Mouse (Mus musculus) splenic B cell, adult 2 months (primary cell): ENCODE results near the gene Podn.

Source experiments
- DNase-seq: peaks from one replicate; pipeline ENCODE4 v3.0.0-alpha.2; 2011; ENCODE audit warnings: low read depth, low spot score
- H3K27me3 ChIP-seq: 2 replicates; pipeline ENCODE4 v1.6.1; 2012; ENCODE audit warnings: mild to moderate bottlenecking, low read length, moderate library complexity, mixed read lengths; ENCODE audit not compliant: control insufficient read depth, poor library complexity, insufficient read depth, severe bottlenecking
- H3K36me3 ChIP-seq: 2 replicates; pipeline ENCODE4 v1.6.1; 2012; ENCODE audit warnings: mild to moderate bottlenecking, low read length, moderate library complexity, mixed read lengths; ENCODE audit not compliant: control insufficient read depth, poor library complexity, insufficient read depth, severe bottlenecking

The Podn gene

GRCm38 (mm10) chr4:108067261-108067660, 29.0 kb downstream of the Podn start:
- Histone ChIP-seq H3K27me3 (no peaks in the 10 kb centered on the region), H3K36me3 (peaks cover 12% of the 10 kb centered on the region)
- DNase-seq = no peak

DNA sequence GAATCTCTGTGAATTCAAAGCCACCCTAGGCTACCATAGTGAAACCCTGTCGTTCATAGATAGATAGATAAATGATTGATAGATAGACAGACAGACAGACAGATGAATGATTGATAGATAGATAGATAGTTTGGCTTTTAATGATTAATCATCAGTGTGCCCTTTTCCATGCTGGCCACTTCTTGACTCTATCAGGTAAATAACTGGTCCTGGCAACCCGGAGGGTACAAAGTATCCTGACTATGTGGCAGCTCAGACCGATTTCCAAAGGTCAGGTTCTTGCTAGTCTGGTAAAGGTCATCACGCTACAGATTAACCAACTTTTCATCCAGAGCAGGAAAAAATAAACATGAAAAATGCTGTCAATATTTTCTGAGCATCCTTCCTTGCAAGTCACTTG, 29.7 kb downstream of the Podn start:
- peaks cover 13% of the 10 kb centered on the region for H3K36me3 ChIP-seq
- DNase-seq = no peak
- no peaks in the 10 kb centered on the region for H3K27me3 ChIP-seq

GRCm38 (mm10) chr4:108065176-108065844, 30.9 kb downstream of the Podn start:
- no peak for DNase-seq
- Histone ChIP-seq H3K36me3 (peaks cover 13% of the 10 kb centered on the region), H3K27me3 (no peaks in the 10 kb centered on the region)

GRCm38 (mm10) chr4:108063616-108064015, 32.6 kb downstream of the Podn start:
- DNase-seq = no peak
- H3K27me3 ChIP-seq = no peaks in the 10 kb centered on the region
- peaks cover 13% of the 10 kb centered on the region for H3K36me3 ChIP-seq

DNA sequence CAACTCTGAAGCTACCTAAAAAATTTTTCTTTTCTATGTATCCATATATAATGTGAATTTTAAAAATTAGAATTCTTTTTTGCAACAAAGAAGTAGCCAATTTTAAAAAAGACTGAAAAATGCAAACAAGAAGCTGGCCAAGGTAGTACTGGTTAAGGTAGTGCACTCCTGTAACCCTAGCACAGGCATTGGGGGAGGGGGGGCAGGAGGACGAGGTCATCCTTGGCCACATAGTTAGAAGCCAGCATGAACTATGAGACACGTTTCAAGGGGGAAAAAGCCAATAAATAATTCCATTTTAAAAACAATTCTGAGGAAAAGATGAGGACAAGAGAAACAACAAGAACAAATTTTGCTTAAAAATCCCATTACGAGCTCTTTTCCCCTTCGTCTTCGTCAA, 33.7 kb downstream of the Podn start:
- Histone ChIP-seq H3K27me3 (no peaks in the 10 kb centered on the region), H3K36me3 (peaks cover 13% of the 10 kb centered on the region; the same call in 1 of the 2 replicates)
- no peak for DNase-seq

DNA sequence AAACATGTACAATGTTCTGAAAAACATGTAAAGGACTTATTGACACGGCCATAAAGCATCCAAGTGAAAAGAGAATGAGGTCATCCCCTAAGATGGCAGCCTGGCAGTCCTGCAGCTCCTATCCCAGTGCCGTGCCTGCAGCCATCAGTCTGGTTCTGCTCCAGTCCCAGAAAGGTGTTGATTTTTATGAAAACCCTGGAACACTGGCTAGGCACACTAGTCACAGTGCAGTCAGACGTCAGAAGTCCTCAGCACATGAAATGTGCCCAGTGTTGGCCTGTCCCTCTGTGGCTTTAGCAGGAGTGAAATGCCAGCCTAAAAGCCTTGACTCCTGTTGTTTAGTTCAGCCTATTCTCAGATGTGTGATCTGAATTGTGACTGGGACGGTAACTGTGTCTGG, 35.5 kb downstream of the Podn start:
- no peaks in the 10 kb centered on the region for H3K27me3 ChIP-seq
- no peak for DNase-seq
- peaks cover 16% of the 10 kb centered on the region; the same call in 1 of the 2 replicates for H3K36me3 ChIP-seq

- H3K36me3 ChIP-seq = peaks cover 13% of the 10 kb centered on the region; the same call in 1 of the 2 replicates
- DNase-seq = no peak
- H3K27me3 ChIP-seq = no peaks in the 10 kb centered on the region
Observed at GRCm38 (mm10) chr4:108059601-108060379, 36.5 kb downstream of the Podn start.

DNA sequence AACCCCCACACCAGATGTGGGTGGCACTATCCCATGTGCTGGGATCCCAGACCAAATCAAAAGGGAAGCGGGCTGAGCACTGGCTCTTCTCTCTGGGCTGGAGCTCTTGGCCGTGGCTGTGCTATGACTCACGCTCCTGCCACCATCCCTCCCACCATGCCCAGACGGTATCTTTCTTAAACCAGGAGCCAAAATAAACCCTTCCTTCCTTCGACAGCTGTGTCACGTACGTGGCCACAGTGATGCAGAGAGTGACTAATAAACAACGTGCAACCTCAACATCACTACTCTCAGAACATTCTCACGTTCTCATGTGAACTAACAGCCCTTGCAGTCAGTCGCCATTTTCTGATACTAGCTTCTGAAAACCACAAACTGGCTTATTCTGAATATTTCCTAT, 38.1 kb downstream of the Podn start:
- no peak for DNase-seq

GRCm38 (mm10) chr4:108057247-108057646, 39.0 kb downstream of the Podn start:
- no peak for DNase-seq
- Histone ChIP-seq H3K27me3 (no peaks in the 10 kb centered on the region), H3K36me3 (peaks cover 8% of the 10 kb centered on the region)

More for the DNA sequence above, 38.1 kb downstream of the Podn start:
- peaks cover 9% of the 10 kb centered on the region for H3K36me3 ChIP-seq
- no peaks in the 10 kb centered on the region for H3K27me3 ChIP-seq

- Histone ChIP-seq H3K36me3 (peaks cover 7% of the 10 kb centered on the region), H3K27me3 (no peaks in the 10 kb centered on the region)
- DNase-seq = no peak
Observed at GRCm38 (mm10) chr4:108055873-108056272, 40.4 kb downstream of the Podn start.

- peaks cover 7% of the 10 kb centered on the region for H3K36me3 ChIP-seq
- DNase-seq = no peak
Observed at GRCm38 (mm10) chr4:108052673-108053072, 43.6 kb downstream of the Podn start.

GRCm38 (mm10) chr4:108051687-108052274, 44.5 kb downstream of the Podn start:
- DNase-seq = no peak
- Histone ChIP-seq H3K36me3 (peaks cover 7% of the 10 kb centered on the region), H3K27me3 (no peaks in the 10 kb centered on the region)

More at GRCm38 (mm10) chr4:108052673-108053072, 43.6 kb downstream of the Podn start:
- no peaks in the 10 kb centered on the region for H3K27me3 ChIP-seq

GRCm38 (mm10) chr4:108046136-108046535, 50.1 kb downstream of the Podn start:
- DNase-seq = no peak
- no peaks in the 10 kb centered on the region for H3K27me3 ChIP-seq
- H3K36me3 ChIP-seq = peaks cover 6% of the 10 kb centered on the region

GRCm38 (mm10) chr4:108045136-108046107, 50.8 kb downstream of the Podn start:
- no peaks in the 10 kb centered on the region for H3K27me3 ChIP-seq
- DNase-seq = no peak
- H3K36me3 ChIP-seq = peaks cover 6% of the 10 kb centered on the region
